Mouse (Mus musculus): ENCODE results near the gene Myo1g. TPM values are rescaled to one million over a fixed set of nuclear protein-coding genes. Genes with fewer than 3 reads are reported as not detected.

Gene Myo1g
- polyA plus RNA-seq, 1 experiment from 2014 or later, result 0.53 TPM

DNA sequence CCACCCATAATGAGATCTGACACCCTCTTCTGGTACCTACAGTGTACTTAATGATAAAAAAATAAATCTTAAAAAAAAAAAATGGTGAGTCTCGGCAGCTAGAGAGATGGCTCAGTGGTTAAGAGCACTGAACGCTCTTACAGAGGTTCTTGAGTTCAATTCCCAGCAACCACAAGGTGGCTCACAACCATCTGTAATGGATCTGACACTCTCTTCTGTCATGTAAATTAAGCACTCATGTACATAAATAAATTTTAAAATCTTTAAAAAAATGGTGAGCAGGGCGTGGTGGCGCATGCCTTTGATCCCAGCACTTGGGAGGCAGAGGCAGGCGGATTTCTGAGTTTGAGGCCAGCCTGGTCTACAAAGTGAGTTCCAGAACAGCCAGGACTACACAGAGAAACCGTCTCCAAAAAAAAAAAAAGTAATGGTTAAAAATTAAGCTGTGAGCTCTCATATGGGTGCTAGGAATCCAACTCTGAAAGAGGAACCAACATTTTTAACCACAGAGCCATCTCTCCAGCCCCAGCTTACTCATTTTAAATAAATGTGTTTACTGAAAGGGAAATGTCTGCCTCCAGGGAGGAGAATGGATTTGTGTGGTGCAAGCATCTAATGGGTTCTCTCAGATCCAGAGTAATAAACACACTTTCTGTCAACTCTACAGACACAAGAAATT is 57.5 kb downstream of the Myo1g start:
- no peak overlapping the region for H3K4me2 ChIP-seq (ENCODE audit: low read length)
- H3K36me3 ChIP-seq (ENCODE audit: control insufficient read depth, insufficient read depth, low read length), result peaks cover 8% of the 10 kb centered on the region; the same call in 1 of the 2 replicates
- H3K27ac ChIP-seq (ENCODE audit: low read length), result no peak overlapping the region
- no peaks in the 10 kb centered on the region for H3K27me3 ChIP-seq (ENCODE audit: control insufficient read depth, insufficient read depth, low read depth, low read length)
- H3K9me3 ChIP-seq (replicated peaks; ENCODE audit: control insufficient read depth, low read length, poor library complexity, severe bottlenecking), result no peaks in the 10 kb centered on the region
- ATAC-seq, result no peak
- H3K4me1 ChIP-seq (ENCODE audit: control insufficient read depth, insufficient read depth, low read length), result peaks cover 8% of the 10 kb centered on the region
- WGBS, result 88% methylated on average over 6 of the region's 6 CpGs
- no peak overlapping the region for H3K9ac ChIP-seq (ENCODE audit: low read depth, low read length)
- H3K4me3 ChIP-seq (ENCODE audit: low read depth, low read length), result no peak overlapping the region

Small RNA genes lying within 50 kb of the gene (microRNA-seq; reads per million reads assigned to microRNA genes)
- gene Gm22123, result 0.52 reads per million

Other genes with a start within 250 kb of the Myo1g start
- gene Tmed4, start 246.1 kb downstream of the Myo1g start, polyA plus RNA-seq (2015; fragmentation: Nextera tagmentation; extraction: Ambion mirVana), result 115 and 118 TPM in 2 replicates
- 125 and 127 TPM in 2 replicates for gene Ogdh, start 229.3 kb downstream of the Myo1g start, polyA plus RNA-seq (2015; fragmentation: Nextera tagmentation; extraction: Ambion mirVana)
- 30.2 and 33.4 TPM in 2 replicates for gene Zmiz2, start 131.9 kb downstream of the Myo1g start, polyA plus RNA-seq (2015; fragmentation: Nextera tagmentation; extraction: Ambion mirVana)
- gene Ppia, start 105.5 kb downstream of the Myo1g start, polyA plus RNA-seq (2015; fragmentation: Nextera tagmentation; extraction: Ambion mirVana), result 3,917 and 4,008 TPM in 2 replicates
- gene H2afv, start 76.5 kb downstream of the Myo1g start, polyA plus RNA-seq (2015; fragmentation: Nextera tagmentation; extraction: Ambion mirVana), result 203 and 224 TPM in 2 replicates
- gene Purb, start 45.0 kb downstream of the Myo1g start, polyA plus RNA-seq (2015; fragmentation: Nextera tagmentation; extraction: Ambion mirVana), result 11.2 and 11.7 TPM in 2 replicates
- gene Ccm2, start 25.9 kb upstream of the Myo1g start, polyA plus RNA-seq (2015; fragmentation: Nextera tagmentation; extraction: Ambion mirVana), result 81.4 and 84.3 TPM in 2 replicates
- 85.0 and 89.0 TPM in 2 replicates for gene Nacad, start 85.1 kb upstream of the Myo1g start, polyA plus RNA-seq (2015; fragmentation: Nextera tagmentation; extraction: Ambion mirVana)
- 29.0 and 29.1 TPM in 2 replicates for gene Tbrg4, start 105.1 kb upstream of the Myo1g start, polyA plus RNA-seq (2015; fragmentation: Nextera tagmentation; extraction: Ambion mirVana)
- gene Wap, start 117.7 kb upstream of the Myo1g start, polyA plus RNA-seq (2015; fragmentation: Nextera tagmentation; extraction: Ambion mirVana), result not detected in 2 replicates
- 12.3 and 13.1 TPM in 2 replicates for gene Ramp3, start 137.6 kb upstream of the Myo1g start, polyA plus RNA-seq (2015; fragmentation: Nextera tagmentation; extraction: Ambion mirVana)